Mouse (Mus musculus): Measurements from ENCODE around the gene Pik3c2b.
A peak's percentile ranks its signal among the peaks of the same experiment; 100 is the strongest.

The Pik3c2b gene

GRCm38 (mm10) chr1:133134881-133135280 is 89.4 kb downstream of the Pik3c2b start:
- no peak for DNase-seq (ENCODE audit: low read depth)

GRCm38 (mm10) chr1:133135808-133136207 is 90.3 kb downstream of the Pik3c2b start:
- no peak for DNase-seq (ENCODE audit: low read depth)

- no peak for DNase-seq (ENCODE audit: low read depth)
Observed at GRCm38 (mm10) chr1:133138401-133138800, 92.9 kb downstream of the Pik3c2b start.

- DNase-seq (ENCODE audit: low read depth), result peak; percentile 71
Observed at GRCm38 (mm10) chr1:133146014-133147009, 100.8 kb downstream of the Pik3c2b start.

GRCm38 (mm10) chr1:133147324-133147723 is 101.9 kb downstream of the Pik3c2b start:
- no peak for DNase-seq (ENCODE audit: low read depth)

- no peak for DNase-seq (ENCODE audit: low read depth)
Observed at GRCm38 (mm10) chr1:133148122-133148521, 102.7 kb downstream of the Pik3c2b start.

- no peak for DNase-seq (ENCODE audit: low read depth)
Observed at GRCm38 (mm10) chr1:133150556-133150955, 105.1 kb downstream of the Pik3c2b start.

GRCm38 (mm10) chr1:133152213-133152612 is 106.7 kb downstream of the Pik3c2b start:
- DNase-seq (ENCODE audit: low read depth), result no peak

- no peak for DNase-seq (ENCODE audit: low read depth)
Observed at GRCm38 (mm10) chr1:133155270-133155669, 109.8 kb downstream of the Pik3c2b start.
